ENCODE assay signal across 8 mouse cellular contexts in the genomic region with DNA sequence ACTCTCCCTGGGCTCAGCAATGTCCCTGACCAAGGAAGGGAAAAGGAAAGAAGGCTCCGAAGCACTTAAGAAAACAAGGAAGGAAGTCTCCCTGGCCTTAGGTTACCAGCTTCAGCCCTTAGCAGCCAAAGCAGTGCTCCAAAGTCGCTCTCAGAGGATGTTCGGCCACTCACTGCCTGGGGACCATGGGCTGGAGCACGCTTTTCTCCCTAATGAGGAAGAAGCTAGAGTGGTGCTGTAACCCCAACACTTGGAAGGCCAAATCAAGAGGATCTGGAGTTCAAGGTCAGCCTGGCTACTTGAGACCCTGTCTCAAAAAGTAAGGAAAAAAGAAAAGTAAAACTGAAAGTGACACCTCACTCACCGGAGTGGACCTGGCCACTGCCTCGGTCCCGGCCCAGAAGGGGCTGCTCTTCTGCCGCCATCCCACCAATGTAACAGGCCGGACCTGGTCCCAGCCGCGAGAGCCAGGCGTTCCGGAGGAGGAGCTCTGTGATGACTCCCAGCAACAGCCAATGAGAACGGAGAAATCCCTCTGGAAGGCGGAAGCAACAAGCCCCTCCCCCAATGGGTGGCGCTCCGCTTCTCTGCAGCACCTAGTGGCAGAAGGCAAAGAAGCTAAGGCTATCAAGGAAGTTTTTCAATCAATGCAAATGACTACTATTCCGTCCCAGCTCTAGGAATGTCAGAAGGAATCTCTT. TPM values are rescaled to one million over a fixed set of nuclear protein-coding genes. Genes with fewer than 3 reads are reported as not detected.
DNase-seq lines count a peak whose midpoint lies in the region; ATAC-seq and TF ChIP-seq lines count a peak whose summit lies in the region.

A gene (minus strand): TSS at position 525 of the 701 bp plus-strand sequence.

- ATAC-seq in common myeloid progenitor, adult 5-6 weeks (replicated peaks; ENCODE audit: low read depth, poor library complexity, severe bottlenecking), result peak; percentile 98
- peak; percentile 94 for ATAC-seq in hindbrain, postnatal 0 days
- ATAC-seq in megakaryocyte, adult 5-6 weeks (ENCODE audit: poor library complexity, severe bottlenecking), result peak; percentile 89

- H3K4me1 ChIP-seq in hindbrain, postnatal 0 days (ENCODE audit: insufficient read depth, low read length), result 0 out of 2 replicates have a peak, but pooled peaks cover 5% of the 10 kb centered on the region

- TF ChIP-seq CTCF in gastrocnemius, adult 2 months (IDR thresholded peaks at IDR 0.05), result peak; percentile 59
- peak; percentile 81 for TF ChIP-seq CTCF in hindbrain, postnatal 0 days (IDR thresholded peaks at IDR 0.05; ENCODE audit: low read depth)
- peak; percentile 66 for TF ChIP-seq CTCF in left cerebral cortex, adult 2 months (IDR thresholded peaks at IDR 0.05)

- peak within 1 kb of the TSS; percentile 47 for H3K9ac ChIP-seq in hindbrain, postnatal 0 days (replicated peaks; ENCODE audit: low read length)

- intact Hi-C loops in gastrocnemius, adult 2 months (cut with DNase I), result no loop called here
- intact Hi-C loops in left cerebral cortex, adult 2 months (cut with DNase I), result no loop called here

- H3K4me3 ChIP-seq in gastrocnemius, adult 2 months, result peak within 1 kb of the TSS; percentile 86
- H3K4me3 ChIP-seq in hindbrain, postnatal 0 days (ENCODE audit: low read length), result peak within 1 kb of the TSS; percentile 44
- H3K4me3 ChIP-seq in left cerebral cortex, adult 2 months, result peak within 1 kb of the TSS; percentile 59

- 3% methylated on average over 18 of the region's 18 CpGs for WGBS in hindbrain, postnatal 0 days

- peak; percentile 98 for DNase-seq in ZHBTc4 (ENCODE audit: low read depth, low spot score)
- peak; percentile 94 for DNase-seq in gastrocnemius, adult 2 months
- peak; percentile 96 for DNase-seq in hindbrain, postnatal 0 days (ENCODE audit: low spot score)
- peak; percentile 85 to 89 for DNase-seq in left cerebral cortex, adult 2 months (ENCODE audit: extremely low spot score in 1 of 2, low spot score in 2 of 2)
- peak; percentile 90 to 92 for DNase-seq in right cerebral cortex, adult 2 months (ENCODE audit: low spot score in 2 of 2)
- DNase-seq in urinary bladder, postnatal 14 days (ENCODE audit: low spot score), result peak; percentile 96

- peak within 1 kb of the TSS; percentile 73 for H3K27ac ChIP-seq in gastrocnemius, adult 2 months
- H3K27ac ChIP-seq in hindbrain, postnatal 0 days, result no peak within 1 kb of the TSS
- H3K27ac ChIP-seq in left cerebral cortex, adult 2 months, result peak within 1 kb of the TSS; percentile 63

- no peaks in the 10 kb centered on the region for H3K9me3 ChIP-seq in hindbrain, postnatal 0 days (ENCODE audit: low read length)

- H3K27me3 ChIP-seq in hindbrain, postnatal 0 days (ENCODE audit: insufficient read depth, low read length), result no peaks in the 10 kb centered on the region

- H3K36me3 ChIP-seq in hindbrain, postnatal 0 days (ENCODE audit: insufficient read depth, low read length), result no peaks in the 10 kb centered on the region

- peak within 1 kb of the TSS; percentile 64 for H3K4me2 ChIP-seq in hindbrain, postnatal 0 days (ENCODE audit: low read depth, low read length)

RNA-seq across cellular contexts. Expression of the gene that starts here (rescaled TPM):
- total RNA-seq in common myeloid progenitor, adult 5-6 weeks (2017), result 8.7 and 9.6 TPM in 2 replicates
- 1 to 10 TPM; 1.4 to 1.5 TPM for total RNA-seq in gastrocnemius, adult 2 months (2021)
- total RNA-seq in hindbrain, postnatal 0 days (2014; rRNA removed), result 3.0 and 4.7 TPM in 2 replicates
- polyA plus RNA-seq in hindbrain, postnatal 0 days (2015; fragmentation: Nextera tagmentation; extraction: Ambion mirVana), result 2.3 and 2.6 TPM in 2 replicates
- total RNA-seq in left cerebral cortex, adult 2 months (2021), result 1 to 10 TPM; 5.3 to 6.8 TPM
- total RNA-seq in megakaryocyte, adult 5-6 weeks (2015), result 7.9 and 8.6 TPM in 2 replicates
- total RNA-seq in megakaryocyte, adult 5-6 weeks (2017), result 6.7 and 7.5 TPM in 2 replicates
